Mouse (Mus musculus): ENCODE measurements around the gene Olfr944.

The Olfr944 gene

GRCm38 (mm10) chr9:39201620-39202019 is at the start of gene Olfr944:
Gene Olfr944 (plus strand): TSS chr9:39201920.
- DNase-seq (ENCODE audit: low read depth, low spot score): no peak

- no peak for DNase-seq (ENCODE audit: low read depth, low spot score)
Observed at GRCm38 (mm10) chr9:39152401-39152800, 49.3 kb upstream of the Olfr944 start.

- no peak for DNase-seq (ENCODE audit: low read depth, low spot score)
Observed at GRCm38 (mm10) chr9:39166004-39166403, 35.7 kb upstream of the Olfr944 start, which contains the start of gene Olfr943. Gene Olfr943 (plus strand): TSS chr9:39166304.

- no peak for DNase-seq (ENCODE audit: low read depth, low spot score)
Observed at GRCm38 (mm10) chr9:39249894-39250293, 48.2 kb downstream of the Olfr944 start, which contains the start of gene Olfr1537. Gene Olfr1537 (minus strand): TSS chr9:39249994.

All from skeletal muscle tissue, adult 2 months (tissue).